Mouse (Mus musculus) ES-E14 (cell line): Measurements from ENCODE around the gene Fkbpl. TPM values are rescaled to one million over a fixed set of nuclear protein-coding genes. Genes with fewer than 3 reads are reported as not detected.

Experiments
- DNase-seq: peaks from one replicate; pipeline ENCODE4 v3.0.0-alpha.2; 2013; ENCODE audit warnings: low read depth, low spot score
- H3K27ac ChIP-seq: 2 replicates; pipeline ENCODE4 v1.5.1; 2012; ENCODE audit warnings: low read depth, mild to moderate bottlenecking, low read length, moderate library complexity, mixed read lengths; ENCODE audit not compliant: poor library complexity, insufficient read depth, severe bottlenecking
- H3K36me3 ChIP-seq: 2 replicates; pipeline ENCODE4 v1.6.1; 2012; ENCODE audit warnings: mild to moderate bottlenecking, low read length, moderate library complexity, mixed read lengths; ENCODE audit not compliant: control insufficient read depth, poor library complexity, insufficient read depth, severe bottlenecking
- H3K4me1 ChIP-seq, 2 experiments: fragments of 150-350 bp in 1 of 2; sonication (generic) in 1 of 2; 2 replicates each; pipeline ENCODE4 v1.6.1; 2012; ENCODE audit warnings: low read length in 2 of 2, mild to moderate bottlenecking in 1 of 2, mixed read lengths in 1 of 2; ENCODE audit not compliant: control insufficient read depth in 2 of 2, insufficient read depth in 2 of 2, poor library complexity in 1 of 2
- H3K4me3 ChIP-seq, 2 experiments: fragments of 150-350 bp in 1 of 2; sonication (generic) in 1 of 2; 2 replicates each; pipeline ENCODE4 v1.5.1; 2012; ENCODE audit warnings: low read length in 2 of 2, low read depth in 1 of 2, mild to moderate bottlenecking in 1 of 2, mixed read lengths in 1 of 2; ENCODE audit not compliant: insufficient read depth in 1 of 2, poor library complexity in 1 of 2, severe bottlenecking in 1 of 2
- H3K9ac ChIP-seq: 2 replicates; pipeline ENCODE4 v1.6.1; 2012; ENCODE audit warnings: low read depth, mild to moderate bottlenecking, low read length, mixed read lengths; ENCODE audit not compliant: poor library complexity, insufficient read depth, severe bottlenecking
- H3K9me3 ChIP-seq: fragments of 150-350 bp; sonication (generic); 2 replicates; pipeline ENCODE4 v1.6.1; 2012; ENCODE audit warnings: low read depth, mild to moderate bottlenecking, low read length; ENCODE audit not compliant: control insufficient read depth, insufficient read depth
- CHD2 ChIP-seq: IDR thresholded peaks from 2 replicates; pipeline ENCODE4 v1.6.1; 2014; ENCODE audit warnings: mild to moderate bottlenecking, low read depth, low read length, inconsistent platforms
- HCFC1 ChIP-seq: IDR thresholded peaks from 2 replicates; pipeline ENCODE4 v1.6.1; 2012; ENCODE audit warnings: low read length, inconsistent platforms, borderline replicate concordance; ENCODE audit not compliant: insufficient read depth
- MAFK ChIP-seq: IDR thresholded peaks from 2 replicates; pipeline ENCODE4 v1.6.1; 2014; ENCODE audit warnings: mild to moderate bottlenecking, low read depth, low read length, inconsistent platforms; ENCODE audit not compliant: insufficient read depth
- ZC3H11A ChIP-seq: IDR thresholded peaks from 2 replicates; pipeline ENCODE4 v1.6.1; 2012; ENCODE audit warnings: low read depth, mild to moderate bottlenecking, inconsistent platforms, low read length, borderline replicate concordance
- ZNF384 ChIP-seq: IDR thresholded peaks from 2 replicates; pipeline ENCODE4 v1.6.1; 2012; ENCODE audit warnings: low read depth, low read length, inconsistent platforms
- in situ Hi-C, 2 experiments: fragments of 600-800 bp; cut with MboI; formaldehyde crosslinking; loops; one replicate each; pipeline ENCODE4 v1.15.1; 2025; ENCODE audit warnings: low sequenced_read_pairs in 2 of 2, inconsistent platforms in 1 of 2; ENCODE audit not compliant: unreplicated experiment in 2 of 2
- total RNA-seq: library from RNA; depleted of rRNA; stranded (reverse); fragments of 300-350 nt; gene quantifications from 2 replicates; pipeline ENCODE4 v1.2.3, GENCODE M21; 2012

Gene Fkbpl
- total RNA-seq, 1 experiment: 7.5 TPM

DNA sequence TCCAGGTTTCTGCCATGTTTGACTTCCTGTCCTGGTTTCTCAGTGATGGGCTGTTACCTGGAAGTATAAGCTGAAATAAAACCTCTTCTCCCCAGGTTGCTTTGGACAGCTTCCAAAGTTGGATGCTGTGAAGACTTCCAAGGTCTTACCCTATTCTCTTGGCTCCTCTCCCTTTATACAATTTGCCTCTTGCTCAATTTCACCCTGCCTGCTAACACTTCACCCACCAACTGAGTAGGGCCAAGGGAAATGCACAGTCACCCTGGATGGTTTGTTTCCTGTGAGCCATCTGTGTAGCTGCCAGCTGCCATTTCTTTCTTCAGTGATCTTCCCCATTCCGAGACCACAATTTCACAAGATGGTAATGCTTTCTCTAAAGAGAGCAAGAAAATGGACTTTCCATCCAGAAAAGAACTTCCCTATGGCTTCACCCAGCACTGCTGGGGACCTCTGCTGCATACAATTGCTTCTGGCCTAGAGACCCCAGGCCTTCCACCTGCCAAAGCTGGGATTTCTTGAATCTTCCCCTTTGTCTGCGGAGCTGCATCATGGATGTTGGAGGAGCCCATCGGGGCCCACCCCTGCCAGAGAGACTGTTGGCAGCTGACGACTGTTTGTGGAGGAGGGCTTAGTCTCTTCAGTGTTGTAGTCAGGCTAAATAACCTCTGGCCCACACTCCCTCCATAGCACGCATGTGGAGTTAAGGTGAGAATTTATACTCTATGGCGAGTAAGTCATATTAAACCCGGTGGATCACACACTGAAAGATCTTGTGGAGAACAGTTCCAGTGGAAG lies 4.9 kb upstream of the Fkbpl start:
- TF ChIP-seq CHD2 (no peak), ZNF384 (no peak), ZC3H11A (no peak), MAFK (no peak), HCFC1 (no peak)
- no peak overlapping the region for H3K27ac ChIP-seq
- H3K4me3 ChIP-seq: no peak overlapping the region
- in situ Hi-C loops: no loop called here
- H3K9me3 ChIP-seq: no peaks in the 10 kb centered on the region
- peaks cover 0 to 1% of the 10 kb centered on the region in 2 experiments; a peak in 1 of 4 replicates for H3K4me1 ChIP-seq
- DNase-seq: no peak
- no peaks in the 10 kb centered on the region for H3K36me3 ChIP-seq
- H3K9ac ChIP-seq: no peak overlapping the region

DNA sequence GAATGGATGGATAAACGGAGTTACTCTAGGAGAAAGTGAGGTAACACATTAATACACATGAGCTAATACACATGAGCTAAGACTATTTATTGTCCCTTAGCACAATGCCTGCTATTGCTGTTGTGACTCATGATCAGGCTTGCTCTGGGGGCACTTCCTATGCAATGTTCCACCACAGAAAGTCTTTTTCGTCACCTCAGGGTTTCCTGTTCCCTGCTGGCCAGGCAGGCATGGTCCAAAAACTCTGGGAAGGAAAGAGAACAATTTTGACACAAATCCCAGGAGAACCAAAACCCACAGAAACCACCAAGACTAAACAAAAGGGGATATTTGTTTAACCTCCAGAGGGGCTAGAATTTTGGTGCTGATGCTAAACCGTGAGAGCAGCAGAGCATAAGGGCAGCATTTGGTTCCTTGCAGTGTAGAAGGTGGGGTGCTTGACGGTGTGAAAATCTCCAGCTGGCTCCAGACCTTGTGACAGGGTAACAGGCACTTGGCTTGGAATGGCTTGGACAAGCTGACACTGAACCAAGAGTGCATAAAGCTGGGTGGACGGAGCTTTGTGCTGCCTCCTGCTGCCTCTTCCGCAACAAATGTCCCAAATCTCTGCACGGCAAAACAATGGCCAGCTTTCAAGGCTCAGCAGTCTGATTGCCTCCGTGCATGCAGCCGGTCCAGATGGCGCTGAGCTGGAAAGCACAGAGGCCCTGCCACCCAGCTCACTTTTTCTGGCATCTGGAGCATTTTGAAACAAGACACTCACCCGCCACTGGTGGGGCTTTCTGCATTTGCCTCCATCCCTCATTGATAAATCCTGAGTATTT lies 3.6 kb upstream of the Fkbpl start:
- Histone ChIP-seq H3K36me3 (no peaks in the 10 kb centered on the region), H3K27ac (no peak overlapping the region), H3K9ac (no peak overlapping the region), H3K9me3 (no peaks in the 10 kb centered on the region), H3K4me3 (no peak overlapping the region), H3K4me1 (peaks cover 0 to 6% of the 10 kb centered on the region in 2 experiments; a peak in 2 of 4 replicates)
- no peak for TF ChIP-seq HCFC1
- in situ Hi-C loops: no loop called here
- DNase-seq: no peak

DNA sequence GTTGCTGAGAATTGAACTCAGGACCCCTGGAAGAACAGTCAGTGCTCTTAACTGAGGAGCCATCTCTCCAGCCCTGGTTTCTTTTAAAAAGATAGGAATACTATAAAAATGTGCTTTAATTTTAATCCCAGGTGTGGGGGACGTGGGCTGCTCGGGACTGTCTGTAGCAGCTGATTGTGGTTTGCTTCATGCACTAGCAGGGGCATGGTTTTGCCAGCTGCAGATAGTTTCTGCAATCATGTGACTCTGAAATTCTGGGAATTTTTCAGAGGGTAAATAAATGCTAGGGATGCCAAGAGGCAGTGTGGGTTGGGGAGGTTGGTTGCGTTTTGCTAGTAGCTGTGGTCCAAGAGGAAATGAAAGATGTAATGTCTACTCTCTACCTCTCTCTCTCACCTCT lies 2.6 kb upstream of the Fkbpl start:
- Histone ChIP-seq H3K27ac (no peak overlapping the region), H3K9ac (no peak overlapping the region), H3K36me3 (no peaks in the 10 kb centered on the region), H3K4me3 (no peak overlapping the region), H3K4me1 (peaks cover 0 to 9% of the 10 kb centered on the region in 2 experiments; a peak in 2 of 4 replicates), H3K9me3 (no peaks in the 10 kb centered on the region)
- TF ChIP-seq ZNF384: no peak
- no peak for TF ChIP-seq MAFK
- DNase-seq: no peak
- in situ Hi-C loops: no loop called here

DNA sequence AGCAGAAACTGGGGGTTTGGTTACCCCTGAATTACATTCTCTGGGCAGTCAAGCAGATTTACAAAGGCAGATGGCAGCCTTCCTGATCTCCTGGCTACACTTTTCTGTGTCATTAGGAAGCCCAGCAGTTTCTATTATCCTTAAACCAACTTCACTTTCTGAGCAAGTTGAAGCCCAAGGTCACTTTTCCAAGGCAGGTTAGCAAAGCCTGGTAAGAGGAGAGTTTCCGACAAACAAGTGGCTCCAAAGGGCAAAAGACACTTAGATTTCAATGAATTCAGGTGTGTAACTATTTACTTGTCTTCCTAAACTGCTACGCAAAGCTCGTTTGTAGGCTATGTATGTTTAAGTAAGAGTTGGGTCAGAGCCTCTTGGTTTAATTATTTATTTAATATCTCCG lies 1.2 kb upstream of the Fkbpl start:
- in situ Hi-C loops: no loop called here
- peaks cover 1% of the 10 kb centered on the region; the same call in 1 of the 2 replicates for H3K36me3 ChIP-seq
- no peak for TF ChIP-seq CHD2
- no peak for TF ChIP-seq ZNF384
- no peak for TF ChIP-seq HCFC1
- no peak for TF ChIP-seq ZC3H11A
- TF ChIP-seq MAFK: no peak
- no peak overlapping the region for H3K9ac ChIP-seq
- H3K4me1 ChIP-seq: peaks cover 0 to 11% of the 10 kb centered on the region in 2 experiments; a peak in 2 of 4 replicates
- H3K27ac ChIP-seq: no peak overlapping the region
- no peak for DNase-seq
- no peaks in the 10 kb centered on the region for H3K9me3 ChIP-seq
- no peak overlapping the region for H3K4me3 ChIP-seq
